Mouse (Mus musculus) cortical plate, adult 2 months (tissue): ENCODE measurements around the gene Fastk. TPM values are rescaled to one million over a fixed set of nuclear protein-coding genes. Genes with fewer than 3 reads are reported as not detected.

ENCODE experiments used
- H3K27ac ChIP-seq: fragments of 200-500 bp; 2 replicates; pipeline ENCODE4 v1.5.1; 2012; ENCODE audit warnings: low read length, control low read depth, inconsistent platforms; ENCODE audit not compliant: insufficient read depth
- H3K4me1 ChIP-seq: fragments of 200-500 bp; 2 replicates; pipeline ENCODE4 v1.6.1; 2011; ENCODE audit warnings: low read length; ENCODE audit not compliant: control insufficient read depth, insufficient read depth
- H3K4me3 ChIP-seq: fragments of 200-500 bp; 2 replicates; pipeline ENCODE4 v1.5.1; 2011; ENCODE audit warnings: mild to moderate bottlenecking, low read length, control low read depth; ENCODE audit not compliant: insufficient read depth
- CTCF ChIP-seq: fragments of 200-500 bp; IDR thresholded peaks from 2 replicates; pipeline ENCODE4 v1.5.1; 2011; ENCODE audit warnings: mild to moderate bottlenecking, control low read depth, low read length; ENCODE audit not compliant: insufficient read depth; ENCODE audit errors: extremely low read depth
- POLR2A ChIP-seq: fragments of 200-500 bp; IDR thresholded peaks from 2 replicates; pipeline ENCODE4 v1.6.1; 2011; ENCODE audit warnings: mild to moderate bottlenecking, low read length, control low read depth; ENCODE audit not compliant: insufficient read depth; ENCODE audit errors: extremely low read depth
- polyA plus RNA-seq: library from polyadenylated mRNA; depleted of rRNA; stranded (reverse); fragments of >200 nt; gene quantifications from 2 replicates; pipeline ENCODE4 v1.2.3, GENCODE M21; 2012

Gene Fastk
- polyA plus RNA-seq, 1 experiment, result 237 TPM

- peaks cover 8% of the 10 kb centered on the region; the same call in 1 of the 2 replicates for H3K4me1 ChIP-seq
- TF ChIP-seq POLR2A, result no peak
- TF ChIP-seq CTCF, result no peak
- no peak overlapping the region for H3K27ac ChIP-seq
- no peak overlapping the region; the same call in 1 of the 2 replicates for H3K4me3 ChIP-seq
Measured at GRCm38 (mm10) chr5:24475476-24476241, 30.6 kb upstream of the Fastk start.

DNA sequence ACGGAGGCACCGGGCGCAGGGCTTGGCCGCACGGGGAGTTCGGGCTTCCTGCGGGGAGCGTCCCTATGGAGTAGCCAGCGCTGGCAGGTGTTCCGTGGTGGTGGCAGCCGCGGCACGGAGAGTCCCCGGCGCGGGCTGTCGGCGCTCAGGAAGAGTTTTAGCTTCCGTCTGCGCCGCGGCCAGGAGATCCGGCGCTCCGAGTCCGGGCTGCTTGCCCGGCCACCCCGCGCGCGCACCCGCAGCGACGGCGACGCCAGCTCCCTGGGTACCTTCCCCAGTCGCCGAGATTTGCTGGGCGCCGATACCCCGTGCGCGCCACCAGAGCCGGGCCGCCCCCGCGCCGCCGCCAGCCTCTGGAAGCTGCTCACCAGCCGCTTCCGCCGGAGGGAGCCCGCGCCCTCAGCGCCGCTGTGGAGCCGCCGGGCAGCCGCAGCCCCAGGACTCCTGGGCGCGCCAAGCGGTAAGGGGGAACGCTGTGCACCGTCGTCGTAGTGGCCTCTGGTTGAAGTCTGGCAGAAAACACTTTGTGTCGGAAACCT is 29.7 kb upstream of the Fastk start:
- Histone ChIP-seq H3K27ac (no peak overlapping the region), H3K4me3 (peak overlapping the region; percentile 10), H3K4me1 (peaks cover 10% of the 10 kb centered on the region)
- TF ChIP-seq CTCF, result no peak
- no peak for TF ChIP-seq POLR2A

DNA sequence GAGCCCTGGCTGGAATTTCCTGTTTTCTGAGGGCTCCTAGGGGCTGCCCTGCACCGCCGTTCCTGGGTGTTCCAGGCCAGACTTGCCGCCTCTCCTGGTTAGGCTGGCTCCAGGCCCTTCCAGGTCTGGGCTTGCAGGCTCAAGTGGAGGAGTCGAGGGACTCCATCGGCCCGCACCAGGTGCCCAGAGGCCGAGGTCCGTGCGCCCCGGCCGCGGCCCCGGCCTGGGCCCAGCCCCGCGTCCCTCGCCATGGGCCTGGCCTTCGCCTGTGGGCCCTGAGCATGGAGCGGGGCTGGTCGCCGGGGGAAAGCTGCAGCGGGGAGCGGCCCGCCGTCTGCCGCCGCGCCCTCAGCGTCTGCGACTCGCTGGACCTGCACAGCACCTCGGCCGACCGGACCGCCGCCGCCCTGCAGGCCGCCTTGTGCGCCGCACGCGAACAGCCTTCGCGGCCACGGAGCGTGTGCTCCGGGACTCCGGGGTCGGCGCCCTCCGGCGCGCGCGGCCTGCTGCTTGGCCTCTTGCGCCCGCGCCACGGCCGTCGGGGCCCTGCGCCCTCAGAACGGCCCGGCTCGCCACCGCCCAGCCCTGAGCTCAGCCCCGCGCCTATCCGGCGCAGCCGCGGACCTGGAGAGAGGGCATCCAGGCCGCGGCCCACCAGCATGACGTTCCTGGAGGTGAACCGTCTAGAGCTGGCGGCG is 29.1 kb upstream of the Fastk start:
- peaks cover 11% of the 10 kb centered on the region for H3K4me1 ChIP-seq
- H3K27ac ChIP-seq, result no peak overlapping the region
- no peak overlapping the region; the same call in 1 of the 2 replicates for H3K4me3 ChIP-seq
- no peak for TF ChIP-seq POLR2A
- TF ChIP-seq CTCF, result no peak

DNA sequence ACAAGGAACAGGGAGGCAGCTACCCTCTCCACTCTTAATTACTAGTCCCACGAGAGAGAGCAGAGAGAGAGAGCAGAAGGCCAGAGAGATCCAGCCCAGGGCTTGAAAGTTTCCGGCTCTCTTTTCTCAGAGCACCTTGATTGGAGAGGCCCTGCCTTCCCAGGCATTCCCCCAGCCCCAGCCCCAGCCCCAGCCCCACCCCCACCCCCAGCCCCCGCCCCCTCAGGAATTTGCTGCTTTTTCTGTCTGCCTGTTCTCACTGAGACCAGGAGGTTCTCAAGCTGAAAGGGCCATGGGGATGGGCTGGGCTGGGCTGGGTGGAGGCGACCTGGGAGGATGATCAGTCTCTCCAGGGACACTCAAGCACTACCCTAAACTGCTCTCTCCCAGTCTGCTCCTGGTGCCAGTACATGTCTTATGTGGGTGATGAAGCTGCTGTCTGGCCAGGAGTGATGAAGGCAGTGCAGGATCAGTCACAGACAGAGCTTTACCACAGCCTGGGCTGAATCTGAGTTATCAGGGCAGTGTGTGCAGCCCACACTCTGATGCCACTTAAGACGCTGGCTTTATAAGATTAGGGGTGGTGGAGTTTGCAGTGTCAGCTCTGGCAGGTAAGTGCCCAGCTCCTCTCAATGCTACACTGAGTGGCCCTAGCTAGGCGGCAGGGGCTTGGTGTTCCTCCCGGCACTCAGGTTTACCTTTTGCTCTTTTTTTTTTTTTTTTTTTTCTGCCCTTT is 28.0 kb upstream of the Fastk start:
- no peak overlapping the region for H3K4me3 ChIP-seq
- H3K27ac ChIP-seq, result no peak overlapping the region
- no peak for TF ChIP-seq POLR2A
- TF ChIP-seq CTCF, result no peak
- peaks cover 12% of the 10 kb centered on the region for H3K4me1 ChIP-seq

DNA sequence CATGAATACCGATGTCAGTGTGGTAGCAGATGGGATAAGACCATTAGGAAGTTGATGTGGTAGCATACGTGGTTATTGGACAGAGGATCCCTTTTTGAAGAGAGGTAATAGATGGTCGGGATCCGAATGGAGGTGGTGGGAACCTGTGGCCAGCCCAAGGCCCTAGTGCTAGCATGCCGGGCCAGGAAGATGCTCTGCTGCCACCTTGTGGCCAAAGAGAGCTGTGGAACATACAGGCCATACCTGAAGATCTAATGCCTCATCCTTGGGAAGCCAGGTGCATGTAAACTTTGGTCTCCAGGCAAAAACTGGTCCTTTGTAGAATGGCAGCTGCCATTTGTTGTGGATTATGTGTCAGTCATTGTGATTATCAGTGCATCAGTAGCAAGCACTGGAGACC is 25.5 kb upstream of the Fastk start:
- no peak overlapping the region for H3K27ac ChIP-seq
- TF ChIP-seq POLR2A (no peak), CTCF (peak; percentile 88)
- no peak overlapping the region for H3K4me3 ChIP-seq
- H3K4me1 ChIP-seq, result peaks cover 13% of the 10 kb centered on the region

DNA sequence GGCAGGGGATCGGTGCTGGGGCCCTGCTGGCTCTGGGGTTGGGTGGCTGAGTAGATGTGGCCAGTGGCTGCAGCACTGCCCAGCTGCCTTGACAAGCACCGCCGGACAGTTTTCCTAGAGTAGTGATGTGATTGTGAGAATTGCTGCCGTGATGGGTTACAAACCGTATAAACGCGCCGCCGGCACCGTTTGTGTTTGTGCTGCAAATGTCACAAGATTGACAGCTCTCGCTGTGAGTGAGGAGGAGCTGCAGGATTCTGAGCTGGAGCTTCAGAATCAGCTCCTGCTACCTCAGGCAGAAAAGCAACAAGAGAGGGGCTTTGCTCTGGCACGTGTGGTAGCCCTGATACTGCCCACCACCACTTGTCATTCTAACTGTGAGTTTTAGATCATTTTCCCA is 21.7 kb upstream of the Fastk start:
- Histone ChIP-seq H3K27ac (no peak overlapping the region), H3K4me3 (no peak overlapping the region), H3K4me1 (peaks cover 10% of the 10 kb centered on the region)
- TF ChIP-seq POLR2A (no peak), CTCF (no peak)

DNA sequence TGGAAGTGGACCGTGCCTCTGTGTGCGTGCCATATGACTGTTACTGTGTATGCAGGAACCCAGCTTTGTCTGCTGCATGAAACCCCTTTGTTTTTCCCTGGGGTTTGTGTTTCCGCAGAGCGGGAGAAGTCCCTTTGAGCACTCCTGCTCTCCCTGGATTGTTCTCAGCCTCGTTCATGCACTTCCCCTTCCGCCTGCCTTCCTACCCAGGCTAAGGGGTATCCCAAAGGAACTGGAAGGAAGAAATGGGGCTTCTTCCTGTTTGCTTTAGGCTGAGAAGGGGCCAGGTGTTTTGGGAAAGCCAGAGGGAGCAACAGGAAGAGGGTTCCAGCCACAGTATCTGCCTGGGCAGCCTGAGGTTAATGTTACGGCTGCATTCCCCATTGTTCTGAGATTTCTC is 10.5 kb upstream of the Fastk start:
- H3K27ac ChIP-seq, result no peak overlapping the region
- TF ChIP-seq CTCF, result no peak
- TF ChIP-seq POLR2A, result no peak
- no peak overlapping the region for H3K4me3 ChIP-seq
- peaks cover 18% of the 10 kb centered on the region for H3K4me1 ChIP-seq

GRCm38 (mm10) chr5:24455076-24455475 is 10.0 kb upstream of the Fastk start:
- Histone ChIP-seq H3K27ac (no peak overlapping the region), H3K4me1 (peaks cover 18% of the 10 kb centered on the region), H3K4me3 (no peak overlapping the region; the same call in 1 of the 2 replicates)
- TF ChIP-seq CTCF, result no peak
- TF ChIP-seq POLR2A, result no peak

DNA sequence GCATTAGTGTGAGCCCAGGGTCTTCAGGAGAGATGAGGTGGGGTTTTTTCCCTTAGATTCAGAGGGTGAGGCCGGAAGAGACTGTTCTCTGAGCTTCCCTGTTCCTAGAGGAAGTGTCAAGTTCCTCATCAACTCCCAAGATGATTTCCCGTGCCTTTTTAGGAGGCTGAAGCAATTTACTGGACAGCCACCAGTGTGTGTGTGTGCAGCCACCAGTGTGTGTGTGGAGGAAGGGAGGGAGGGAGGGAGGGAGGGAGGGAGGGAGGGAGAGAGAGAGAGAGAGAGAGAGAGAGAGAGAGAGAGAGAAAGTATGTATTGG is 8.9 kb upstream of the Fastk start:
- Histone ChIP-seq H3K27ac (no peak overlapping the region), H3K4me1 (peaks cover 17% of the 10 kb centered on the region)
- TF ChIP-seq CTCF, result no peak
- TF ChIP-seq POLR2A, result no peak

More for the DNA sequence above, 8.9 kb upstream of the Fastk start:
- H3K4me3 ChIP-seq, result peak overlapping the region; percentile 95
